ENCODE assay signal across 20 mouse cellular contexts in genomic region chr16:36739404-36739930, GRCm38 (mm10). TPM values are rescaled to one million over a fixed set of nuclear protein-coding genes. Genes with fewer than 3 reads are reported as not detected.
"Had no signal": no experiment of that assay in that cellular context is flagged by ENCODE, and none has a peak within 500 bp of the region (broad histone marks: within the 10 kb centered on the region; RNA-seq: fewer than 3 reads in every experiment).

No protein-coding gene starts in this region.

- H3K36me3 ChIP-seq: liver, embryonic 13.5 days; midbrain, embryonic 10.5 days; midbrain, embryonic 13.5 days; neural tube, embryonic 13.5 days; stomach, embryonic 15.5 days had no signal

- H3K4me3 ChIP-seq: left cerebral cortex, adult 2 months; liver, embryonic 13.5 days; megakaryocyte, embryonic 14.5 days; midbrain, embryonic 10.5 days; midbrain, embryonic 13.5 days; myocyte; neural tube, embryonic 13.5 days; stomach, embryonic 15.5 days had no signal

- DNase-seq: kidney, adult 2 months; kidney, postnatal 25 days; layer of hippocampus, postnatal 36 days; liver, embryonic 13.5 days; lung, adult 2 months; lung, postnatal 10 days; lung, postnatal 36 days; retina, postnatal 1 day; right cerebral cortex, postnatal 25 days; spleen, adult 18-20 months; thymus, postnatal 25 days had no signal

- H3K27ac ChIP-seq: left cerebral cortex, adult 2 months; liver, embryonic 13.5 days; midbrain, embryonic 10.5 days; midbrain, embryonic 13.5 days; neural tube, embryonic 13.5 days; stomach, embryonic 15.5 days had no signal

- ATAC-seq: intestine, embryonic 16.5 days; midbrain, embryonic 13.5 days; midbrain, embryonic 16.5 days had no signal

- H3K9me3 ChIP-seq: liver, embryonic 13.5 days; megakaryocyte, embryonic 14.5 days; midbrain, embryonic 10.5 days; midbrain, embryonic 13.5 days; neural tube, embryonic 13.5 days; stomach, embryonic 15.5 days had no signal

- H3K27me3 ChIP-seq: liver, embryonic 13.5 days; midbrain, embryonic 13.5 days; neural tube, embryonic 13.5 days; stomach, embryonic 15.5 days had no signal

- H3K4me1 ChIP-seq: liver, embryonic 13.5 days; megakaryocyte, embryonic 14.5 days; midbrain, embryonic 10.5 days; midbrain, embryonic 13.5 days; neural tube, embryonic 13.5 days; stomach, embryonic 15.5 days had no signal

- H3K4me2 ChIP-seq: liver, embryonic 13.5 days; midbrain, embryonic 13.5 days; neural tube, embryonic 13.5 days; stomach, embryonic 15.5 days had no signal

- H3K9ac ChIP-seq: liver, embryonic 13.5 days; midbrain, embryonic 13.5 days; neural tube, embryonic 13.5 days; stomach, embryonic 15.5 days had no signal

RNA-seq across cellular contexts. Expression of gene Slc15a2, which starts 45.3 kb away (rescaled TPM):
- polyA plus RNA-seq: myocyte had no signal

RNA-seq across cellular contexts. Expression of gene Ildr1, which starts 45.7 kb away (rescaled TPM):
- polyA plus RNA-seq: midbrain, embryonic 13.5 days; myocyte; neural tube, embryonic 13.5 days had no signal
